Mouse (Mus musculus) embryonic facial prominence, embryonic 12.5 days (tissue): ENCODE results near the gene Apex1. TPM values are rescaled to one million over a fixed set of nuclear protein-coding genes. Genes with fewer than 3 reads are reported as not detected.
"Not testable (repeated sequence)": the region's sequence is repeated elsewhere in the genome, so short reads cannot be mapped to it uniquely, and the experiment has no call there.

ENCODE experiments used
- ATAC-seq: fragments of 200-750 bp; cut with Nextera tagmentation; 2 replicates; pipeline ENCODE4 v1.8.0; 2017; ENCODE audit not compliant: insufficient number of reproducible peaks, insufficient read depth, low FRiP score, low TSS enrichment
- H3K27ac ChIP-seq: fragments of 300-500 bp; sonication (generic); 2 replicates; pipeline ENCODE4 v1.5.1; 2016; ENCODE audit warnings: mild to moderate bottlenecking
- H3K27me3 ChIP-seq: fragments of 300-500 bp; sonication (generic); 2 replicates; pipeline ENCODE4 v1.6.1; 2016; ENCODE audit warnings: mild to moderate bottlenecking, moderate library complexity
- H3K36me3 ChIP-seq: fragments of 300-500 bp; sonication (generic); 2 replicates; pipeline ENCODE4 v1.6.1; 2016; ENCODE audit warnings: mild to moderate bottlenecking
- H3K4me1 ChIP-seq: fragments of 300-500 bp; sonication (generic); 2 replicates; pipeline ENCODE4 v1.6.1; 2016
- H3K4me2 ChIP-seq: fragments of 300-500 bp; sonication (generic); replicated peaks from 2 replicates; pipeline ENCODE4 v1.6.1; 2016; ENCODE audit warnings: mild to moderate bottlenecking, moderate library complexity
- H3K4me3 ChIP-seq: fragments of 300-500 bp; sonication (generic); 2 replicates; pipeline ENCODE4 v1.5.1; 2016; ENCODE audit warnings: mild to moderate bottlenecking
- H3K9ac ChIP-seq: fragments of 300-500 bp; sonication (generic); 2 replicates; pipeline ENCODE4 v1.6.1; 2016; ENCODE audit warnings: mild to moderate bottlenecking, moderate library complexity
- H3K9me3 ChIP-seq: fragments of 300-500 bp; sonication (generic); 2 replicates; pipeline ENCODE4 v1.6.1; 2016; ENCODE audit warnings: mild to moderate bottlenecking, moderate library complexity
- WGBS: fragments of 180-500 bp; shearing (Covaris S2); methylation state at CpG from one replicate; pipeline ENCODE4 v1.1.7; 2016; 5-methylcytosine and 5-hydroxymethylcytosine counted together
- polyA plus RNA-seq: library from polyadenylated mRNA; unstranded; fragments of >200 nt; fragmentation: Nextera tagmentation; extraction: Ambion mirVana; gene quantifications from 2 replicates; pipeline ENCODE4 v1.2.1, GENCODE M21; 2016

The Apex1 gene
- polyA plus RNA-seq, 1 experiment from 2014 or later, result 335 TPM

DNA sequence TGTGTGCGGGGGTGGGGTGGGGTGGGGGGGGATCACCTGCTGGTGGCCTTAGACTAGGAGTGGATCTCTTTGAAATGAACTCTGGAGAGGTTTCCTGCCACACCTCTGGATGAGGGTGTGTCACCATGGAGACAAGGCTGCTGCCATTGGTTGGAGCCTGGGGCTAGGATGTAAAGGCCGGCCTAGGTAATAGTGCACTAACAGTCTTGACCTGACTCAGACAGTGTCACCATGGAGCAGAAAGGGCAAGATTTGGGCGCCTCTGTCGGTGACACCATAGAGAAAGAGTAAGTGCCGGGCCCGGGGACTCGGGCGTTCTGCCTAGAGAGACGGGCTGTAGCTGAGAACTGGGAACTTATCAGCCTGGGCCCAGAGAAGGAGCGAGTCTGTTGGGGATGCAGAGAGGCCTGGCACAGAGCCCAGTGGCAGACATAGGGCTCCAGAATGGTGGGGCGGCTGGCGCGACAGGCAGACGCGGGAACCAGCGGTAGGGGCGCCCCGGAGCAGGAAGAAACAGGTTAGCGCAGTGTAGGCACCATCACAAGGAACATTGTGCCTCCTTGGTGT, 31.3 kb downstream of the Apex1 start, which contains the start of gene Pnp2:
Gene Pnp2, plus strand, starts transcription at position 51 of the 567 bp plus-strand sequence.
- ATAC-seq, result peak; percentile 75
- not testable (repeated sequence) for H3K4me1 ChIP-seq, H3K9ac ChIP-seq, H3K9me3 ChIP-seq, H3K27me3 ChIP-seq, H3K27ac ChIP-seq, H3K36me3 ChIP-seq
- 0 out of 2 replicates have a peak within 1 kb of the TSS, but pooled peaks have one; percentile 4 for H3K4me3 ChIP-seq
- H3K4me2 ChIP-seq, result peak within 1 kb of the TSS; percentile 36
- WGBS, result 6% methylated on average over 18 of the region's 19 CpGs

DNA sequence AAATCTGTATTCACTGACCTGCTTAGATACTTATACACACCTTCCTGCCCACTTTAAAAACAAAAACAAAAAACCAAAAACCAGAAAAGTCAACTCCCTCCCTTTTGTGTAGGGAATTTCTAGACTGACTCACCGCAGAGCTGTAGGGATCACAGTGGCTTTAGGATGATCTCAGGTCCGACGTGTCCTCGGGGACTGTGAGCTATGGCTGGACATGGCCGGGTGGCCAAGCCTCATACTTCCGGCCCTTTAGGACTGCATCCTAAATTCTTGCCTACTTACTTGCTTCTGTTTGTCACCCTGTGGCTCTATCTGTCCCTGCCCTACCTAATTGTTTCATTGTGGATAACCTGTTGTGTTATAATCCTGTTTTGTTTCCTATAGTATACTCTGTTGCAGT, 32.0 kb downstream of the Apex1 start:
- not testable (repeated sequence) for H3K4me2 ChIP-seq
- WGBS, result 76% methylated on average over 6 of the region's 6 CpGs

GRCm38 (mm10) chr14:50957146-50957545, 32.4 kb downstream of the Apex1 start:
- H3K4me3 ChIP-seq, H3K4me2 ChIP-seq, H3K27ac ChIP-seq, H3K9ac ChIP-seq, H3K4me1 ChIP-seq, H3K9me3 ChIP-seq, ATAC-seq, H3K36me3 ChIP-seq, H3K27me3 ChIP-seq: not testable (repeated sequence)
- 69% methylated on average over 3 of the region's 3 CpGs for WGBS

More for the DNA sequence above, 32.0 kb downstream of the Apex1 start:
- ATAC-seq, H3K4me3 ChIP-seq, H3K27ac ChIP-seq, H3K36me3 ChIP-seq, H3K27me3 ChIP-seq, H3K9me3 ChIP-seq, H3K9ac ChIP-seq, H3K4me1 ChIP-seq: not testable (repeated sequence)

- not testable (repeated sequence) for ATAC-seq, H3K36me3 ChIP-seq, H3K4me3 ChIP-seq, H3K27me3 ChIP-seq, H3K4me1 ChIP-seq, H3K9ac ChIP-seq, H3K9me3 ChIP-seq, H3K27ac ChIP-seq, H3K4me2 ChIP-seq
- 87% methylated on average over 5 of the region's 5 CpGs for WGBS
Measured at GRCm38 (mm10) chr14:50958289-50958995, 33.7 kb downstream of the Apex1 start.

GRCm38 (mm10) chr14:50968216-50968980, 43.6 kb downstream of the Apex1 start:
- H3K36me3 ChIP-seq, result no peaks in the 10 kb centered on the region
- H3K4me1 ChIP-seq, result no peaks in the 10 kb centered on the region
- 72% methylated on average over 5 of the region's 5 CpGs for WGBS
- H3K9ac ChIP-seq, result no peak overlapping the region
- no peaks in the 10 kb centered on the region for H3K9me3 ChIP-seq
- ATAC-seq, result no peak
- no peak overlapping the region for H3K4me3 ChIP-seq
- no peaks in the 10 kb centered on the region for H3K27me3 ChIP-seq
- no peak overlapping the region for H3K4me2 ChIP-seq
- no peak overlapping the region for H3K27ac ChIP-seq

- 27% methylated on average over 1 of the region's 1 CpGs for WGBS
- Histone ChIP-seq H3K4me2 (no peak overlapping the region), H3K27me3 (no peaks in the 10 kb centered on the region), H3K36me3 (no peaks in the 10 kb centered on the region), H3K27ac (no peak overlapping the region), H3K4me1 (no peaks in the 10 kb centered on the region), H3K9me3 (no peaks in the 10 kb centered on the region), H3K9ac (no peak overlapping the region), H3K4me3 (no peak overlapping the region)
- no peak for ATAC-seq
Measured at GRCm38 (mm10) chr14:50969041-50969440, 44.3 kb downstream of the Apex1 start.

DNA sequence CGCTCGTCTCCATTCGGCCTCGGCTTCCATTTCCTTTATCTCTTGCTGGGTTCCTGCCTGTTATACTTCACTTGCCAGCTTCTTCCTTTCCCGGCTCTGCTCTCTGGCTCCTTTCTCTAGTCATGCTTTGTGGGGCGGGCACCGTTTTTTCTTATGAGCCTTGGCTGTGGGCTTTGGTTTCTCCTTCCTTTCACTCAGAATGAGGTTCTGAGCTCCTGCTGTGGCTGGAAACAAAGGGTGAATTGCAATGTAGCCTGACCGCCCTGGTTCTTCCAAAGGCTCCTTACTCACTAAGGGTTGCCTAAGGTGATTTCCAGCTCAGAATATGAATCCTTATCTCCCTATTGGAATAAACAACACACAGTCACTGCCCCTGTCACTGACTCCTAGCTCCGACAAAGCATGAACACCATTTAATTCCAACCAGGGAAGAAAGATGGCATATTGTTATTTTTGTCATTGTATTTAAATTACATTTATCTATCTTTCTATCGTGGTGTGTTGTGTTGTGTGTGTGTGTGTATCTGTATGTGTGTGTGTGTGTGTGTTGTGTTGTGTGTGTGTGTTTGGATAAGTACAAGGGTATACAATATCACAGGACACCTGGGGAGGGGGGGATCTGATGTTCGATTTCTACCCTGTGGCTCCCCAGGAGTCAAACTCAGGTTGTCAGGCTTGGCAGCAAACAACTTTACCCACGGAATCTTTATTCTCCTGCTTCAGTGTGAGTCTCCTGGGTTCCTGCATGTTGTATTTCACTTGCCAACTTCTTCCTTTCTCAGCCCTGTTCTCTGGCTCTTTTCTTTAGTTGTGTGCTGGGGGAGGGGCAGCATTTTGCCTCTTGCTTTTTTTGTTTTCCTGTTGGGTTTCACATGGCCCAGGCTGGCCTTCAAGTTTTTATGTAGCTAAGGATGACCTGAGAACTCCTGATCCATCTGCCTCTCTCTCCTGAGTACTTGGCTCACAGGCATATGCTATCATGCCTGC, 45.1 kb downstream of the Apex1 start:
- no peak overlapping the region for H3K27ac ChIP-seq
- H3K4me3 ChIP-seq, result no peak overlapping the region
- no peaks in the 10 kb centered on the region for H3K27me3 ChIP-seq
- no peak overlapping the region for H3K4me2 ChIP-seq
- H3K36me3 ChIP-seq, result no peaks in the 10 kb centered on the region
- H3K9me3 ChIP-seq, result no peaks in the 10 kb centered on the region
- no peak overlapping the region for H3K9ac ChIP-seq
- 24% methylated on average over 12 of the region's 12 CpGs for WGBS
- ATAC-seq, result no peak
- H3K4me1 ChIP-seq, result no peaks in the 10 kb centered on the region

DNA sequence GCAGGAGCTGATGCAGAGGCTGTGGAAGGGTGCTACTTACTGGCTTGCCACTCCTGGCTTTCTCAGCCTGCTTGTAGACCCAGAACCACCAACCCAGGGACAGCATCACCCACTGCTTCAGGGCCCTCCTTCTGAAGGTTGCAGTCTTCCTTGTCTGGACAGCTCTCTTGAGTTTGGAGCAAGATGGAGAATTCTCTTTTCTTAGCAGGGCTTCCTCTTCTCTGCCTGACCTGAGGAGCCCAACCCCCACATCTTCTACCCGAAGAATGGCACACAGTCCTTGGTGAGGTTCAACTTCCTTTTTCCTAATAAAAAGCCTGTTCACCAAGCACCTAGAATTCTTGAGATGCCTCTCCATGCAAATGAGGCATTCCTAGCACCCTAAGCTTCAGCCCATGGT, 46.1 kb downstream of the Apex1 start:
- Histone ChIP-seq H3K36me3 (no peaks in the 10 kb centered on the region), H3K9ac (no peak overlapping the region), H3K4me1 (no peaks in the 10 kb centered on the region), H3K27ac (no peak overlapping the region), H3K9me3 (no peaks in the 10 kb centered on the region), H3K4me2 (no peak overlapping the region), H3K4me3 (no peak overlapping the region), H3K27me3 (no peaks in the 10 kb centered on the region)
- WGBS, result 50% methylated on average over 1 of the region's 1 CpGs
- no peak for ATAC-seq

- not testable (repeated sequence) for ATAC-seq, H3K4me2 ChIP-seq, H3K9ac ChIP-seq, H3K4me3 ChIP-seq, H3K36me3 ChIP-seq, H3K4me1 ChIP-seq, H3K27ac ChIP-seq, H3K9me3 ChIP-seq, H3K27me3 ChIP-seq
- 85% methylated on average over 5 of the region's 5 CpGs for WGBS
Measured at GRCm38 (mm10) chr14:50973054-50973453, 48.3 kb downstream of the Apex1 start.

GRCm38 (mm10) chr14:50973700-50974099, 48.9 kb downstream of the Apex1 start:
- no peaks in the 10 kb centered on the region for H3K9me3 ChIP-seq
- no peak for ATAC-seq
- H3K36me3 ChIP-seq, result no peaks in the 10 kb centered on the region
- H3K27me3 ChIP-seq, result no peaks in the 10 kb centered on the region
- H3K4me2 ChIP-seq, result no peak overlapping the region
- 33% methylated on average over 4 of the region's 4 CpGs for WGBS
- H3K4me1 ChIP-seq, result peaks cover 8% of the 10 kb centered on the region; the same call in 1 of the 2 replicates
- no peak overlapping the region for H3K9ac ChIP-seq
- no peak overlapping the region for H3K27ac ChIP-seq
- H3K4me3 ChIP-seq, result no peak overlapping the region

DNA sequence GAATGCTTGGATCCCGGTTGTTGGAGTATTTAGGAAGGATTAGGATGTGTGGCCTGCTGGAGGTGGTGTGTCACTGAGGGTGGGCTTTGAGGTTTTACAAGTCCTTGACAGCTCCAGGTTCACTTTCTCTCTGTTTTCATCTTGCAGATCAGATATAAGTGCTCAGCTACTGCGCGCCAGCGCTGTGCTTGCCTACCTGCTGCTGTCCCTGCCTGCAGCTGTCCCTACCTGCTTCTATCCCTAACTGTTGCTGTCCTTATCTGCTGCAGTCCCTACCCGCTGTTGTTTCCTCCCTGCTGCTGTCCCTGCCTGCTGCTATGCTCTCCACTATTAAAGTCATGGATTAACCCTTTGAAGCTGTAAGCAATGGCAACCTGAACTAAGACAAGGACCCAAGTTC, 50.2 kb downstream of the Apex1 start:
- H3K9me3 ChIP-seq, result no peaks in the 10 kb centered on the region
- ATAC-seq, result no peak
- H3K27me3 ChIP-seq, result no peaks in the 10 kb centered on the region
- 62% methylated on average over 5 of the region's 5 CpGs for WGBS
- H3K9ac ChIP-seq, result no peak overlapping the region
- no peak overlapping the region for H3K27ac ChIP-seq
- no peak overlapping the region for H3K4me2 ChIP-seq
- H3K36me3 ChIP-seq, result no peaks in the 10 kb centered on the region
- H3K4me1 ChIP-seq, result peaks cover 8% of the 10 kb centered on the region; the same call in 1 of the 2 replicates
- H3K4me3 ChIP-seq, result no peak overlapping the region
